Mouse (Mus musculus) layer of hippocampus, adult 2 months (tissue): ENCODE results near the gene Wif1. TPM values are rescaled to one million over a fixed set of nuclear protein-coding genes. Genes with fewer than 3 reads are reported as not detected.

ENCODE experiments used
- DNase-seq, 2 experiments: peaks; one replicate each; pipeline ENCODE4 v3.0.0; 2022; ENCODE audit warnings: low spot score in 2 of 2
- H3K27ac ChIP-seq: fragments of 200-600 bp; 2 replicates; pipeline ENCODE4 v1.8.1; 2022
- H3K4me3 ChIP-seq: fragments of 200-600 bp; 2 replicates; pipeline ENCODE4 v1.8.1; 2022; ENCODE audit warnings: mild to moderate bottlenecking
- CTCF ChIP-seq: fragments of 200-600 bp; conservative IDR thresholded peaks from 2 replicates; pipeline ENCODE4 v1.8.1; 2022; ENCODE audit warnings: antibody characterized with exemption, mild to moderate bottlenecking, moderate library complexity
- long read RNA-seq, 2 experiments: library from polyadenylated mRNA; stranded (forward); transcript quantifications; one replicate each; pipeline ENCODE4 v2.0.0; 2021; ENCODE audit warnings: borderline mapping rate in 2 of 2
- total RNA-seq, 2 experiments: library from RNA; stranded (reverse); gene quantifications; 2 replicates each; pipeline ENCODE4 v1.2.3; 2021

The Wif1 gene
- total RNA-seq = 1 to 10 TPM in 1 of 2 experiments, under 1 TPM in 1; 0.82 to 1.0 TPM
- long read RNA-seq, experiment 1 = 0 reads
- long read RNA-seq, experiment 2 = 0 reads

- TF ChIP-seq CTCF = peak; percentile 82
- Histone ChIP-seq H3K4me3 (peak within 1 kb of the TSS; percentile 51), H3K27ac (no peak within 1 kb of the TSS)
- DNase-seq = peak; percentile 19 to 64
These were observed at the start of gene Wif1 for GRCm38 (mm10) chr10:121033826-121034568. Gene Wif1 (plus strand): TSS chr10:121033960.

GRCm38 (mm10) chr10:121002135-121002534, 31.6 kb upstream of the Wif1 start:
- H3K4me3 ChIP-seq = no peak overlapping the region
- no peak for DNase-seq
- no peak for TF ChIP-seq CTCF

GRCm38 (mm10) chr10:121011496-121011895, 22.3 kb upstream of the Wif1 start:
- Histone ChIP-seq H3K27ac (no peak overlapping the region), H3K4me3 (no peak overlapping the region)
- no peak for DNase-seq
- no peak for TF ChIP-seq CTCF

More at GRCm38 (mm10) chr10:121002135-121002534, 31.6 kb upstream of the Wif1 start:
- no peak overlapping the region for H3K27ac ChIP-seq

GRCm38 (mm10) chr10:121016291-121016690, 17.5 kb upstream of the Wif1 start:
- DNase-seq = no peak
- TF ChIP-seq CTCF = no peak
- Histone ChIP-seq H3K4me3 (no peak overlapping the region), H3K27ac (no peak overlapping the region)

GRCm38 (mm10) chr10:121016711-121017503, 16.9 kb upstream of the Wif1 start:
- no peak overlapping the region for H3K4me3 ChIP-seq
- no peak for TF ChIP-seq CTCF
- DNase-seq = no peak
- H3K27ac ChIP-seq = no peak overlapping the region

- no peak for TF ChIP-seq CTCF
- DNase-seq = no peak
- no peak overlapping the region for H3K27ac ChIP-seq
- no peak overlapping the region for H3K4me3 ChIP-seq
These were observed 10.8 kb upstream of the Wif1 start for GRCm38 (mm10) chr10:121022951-121023350.

GRCm38 (mm10) chr10:121031802-121032201, 2.0 kb upstream of the Wif1 start:
- no peak overlapping the region for H3K27ac ChIP-seq
- peak in 1 of 2 experiments; percentile 19 for DNase-seq
- TF ChIP-seq CTCF = peak; percentile 69
- no peak overlapping the region for H3K4me3 ChIP-seq

- Histone ChIP-seq H3K27ac (no peak overlapping the region), H3K4me3 (peak overlapping the region; percentile 51)
- no peak for TF ChIP-seq CTCF
- peak in 1 of 2 experiments; percentile 17 for DNase-seq
These were observed 500 bp upstream of the Wif1 start for GRCm38 (mm10) chr10:121033128-121033791.

- TF ChIP-seq CTCF = no peak
- Histone ChIP-seq H3K27ac (no peak overlapping the region), H3K4me3 (no peak overlapping the region; the same call in 1 of the 2 replicates)
- DNase-seq = no peak
These were observed 798 bp downstream of the Wif1 start for GRCm38 (mm10) chr10:121034569-121034947.

GRCm38 (mm10) chr10:121038556-121039284, 5.0 kb downstream of the Wif1 start:
- TF ChIP-seq CTCF = no peak
- Histone ChIP-seq H3K27ac (no peak overlapping the region), H3K4me3 (no peak overlapping the region)
- no peak for DNase-seq

GRCm38 (mm10) chr10:121040911-121041310, 7.2 kb downstream of the Wif1 start:
- TF ChIP-seq CTCF = no peak
- no peak overlapping the region for H3K4me3 ChIP-seq
- no peak overlapping the region for H3K27ac ChIP-seq
- no peak for DNase-seq

GRCm38 (mm10) chr10:121047440-121047839, 13.7 kb downstream of the Wif1 start:
- peak; percentile 41 for TF ChIP-seq CTCF
- no peak for DNase-seq

More at GRCm38 (mm10) chr10:121047440-121047839, 13.7 kb downstream of the Wif1 start:
- no peak overlapping the region for H3K27ac ChIP-seq
- no peak overlapping the region for H3K4me3 ChIP-seq
